Mouse (Mus musculus) R1 (cell line): Measurements from ENCODE around the gene Ubox5.
"Not testable (repeated sequence)": the region's sequence is repeated elsewhere in the genome, so short reads cannot be mapped to it uniquely, and the experiment has no call there.

Source experiments
- DNase-seq: peaks from one replicate; pipeline ENCODE4 v3.0.0-alpha.2; 2018; ENCODE audit warnings: low read depth, low spot score

Ubox5 gene

GRCm38 (mm10) chr2:130577021-130577420, 52.8 kb downstream of the Ubox5 start:
- DNase-seq: no peak

- not testable (repeated sequence) for DNase-seq
These were observed 53.3 kb downstream of the Ubox5 start for GRCm38 (mm10) chr2:130576564-130576963.

GRCm38 (mm10) chr2:130575873-130576272, 54.0 kb downstream of the Ubox5 start, which contains the start of gene Oxt:
Gene Oxt, plus strand, starts transcription at chr2:130576173.
- no peak for DNase-seq

GRCm38 (mm10) chr2:130574960-130575359, 54.9 kb downstream of the Ubox5 start:
- DNase-seq: no peak

GRCm38 (mm10) chr2:130569926-130570325, 59.9 kb downstream of the Ubox5 start:
- no peak for DNase-seq

- DNase-seq: no peak
These were observed 60.9 kb downstream of the Ubox5 start for GRCm38 (mm10) chr2:130568921-130569320.

GRCm38 (mm10) chr2:130564983-130565382, 64.9 kb downstream of the Ubox5 start:
- DNase-seq: no peak

GRCm38 (mm10) chr2:130564063-130564462, 65.8 kb downstream of the Ubox5 start:
- DNase-seq: peak; percentile 28

- peak; percentile 98 for DNase-seq
These were observed 66.4 kb downstream of the Ubox5 start, which contains the start of gene Mrps26 for GRCm38 (mm10) chr2:130563212-130564055. Gene Mrps26, plus strand, starts transcription at chr2:130563742.

GRCm38 (mm10) chr2:130558015-130558414, 71.8 kb downstream of the Ubox5 start:
- DNase-seq: peak; percentile 33

GRCm38 (mm10) chr2:130557462-130557861, 72.4 kb downstream of the Ubox5 start:
- DNase-seq: no peak

GRCm38 (mm10) chr2:130556292-130556691, 73.5 kb downstream of the Ubox5 start:
- no peak for DNase-seq

- DNase-seq: no peak
These were observed 75.0 kb downstream of the Ubox5 start for GRCm38 (mm10) chr2:130554841-130555240.

- DNase-seq: no peak
These were observed 82.9 kb downstream of the Ubox5 start for GRCm38 (mm10) chr2:130546957-130547356.

- DNase-seq: no peak
These were observed 89.6 kb downstream of the Ubox5 start for GRCm38 (mm10) chr2:130540266-130540665.
